Mouse (Mus musculus) left cerebral cortex, adult 2 months (tissue): Measurements from ENCODE around the gene Gm44579. TPM values are rescaled to one million over a fixed set of nuclear protein-coding genes. Genes with fewer than 3 reads are reported as not detected.

ENCODE experiments used
- DNase-seq, 2 experiments: peaks; one replicate each; pipeline ENCODE4 v3.0.0; 2021 to 2022; ENCODE audit warnings: low spot score in 2 of 2, mixed read lengths in 1 of 2; ENCODE audit errors: extremely low spot score in 1 of 2
- H3K27ac ChIP-seq: fragments of 200-600 bp; 2 replicates; pipeline ENCODE4 v1.8.1; 2022
- H3K4me3 ChIP-seq: fragments of 200-600 bp; 2 replicates; pipeline ENCODE4 v1.8.1; 2022
- CTCF ChIP-seq: fragments of 200-600 bp; IDR thresholded peaks from 2 replicates; pipeline ENCODE4 v1.8.1; 2022; ENCODE audit warnings: antibody characterized with exemption, mild to moderate bottlenecking, moderate library complexity
- intact Hi-C: fragments of 180-260 bp; cut with DNase I; formaldehyde crosslinking; loops from one replicate; pipeline ENCODE4 v1.15.1; 2025
- long read RNA-seq, 2 experiments: library from polyadenylated mRNA; stranded (forward); transcript quantifications; one replicate each; pipeline ENCODE4 v2.0.0; 2021; ENCODE audit warnings: borderline mapping rate in 2 of 2
- total RNA-seq, 2 experiments: library from RNA; stranded (reverse); gene quantifications; 2 replicates each; pipeline ENCODE4 v1.2.3; 2021

The Gm44579 gene
- under 1 TPM in 1 of 2 experiments, not detected in 1; 0.32 TPM for total RNA-seq
- long read RNA-seq, experiment 1, partial matches to known transcripts = 0 of 3 reads
- long read RNA-seq, experiment 1, other reads (novel, unspliced or antisense) = 3 of 3 reads
- long read RNA-seq, experiment 2 = 0 reads

GRCm38 (mm10) chr15:98220877-98221276 lies at the start of gene Gm44579, which contains the start of gene Olfr287:
Gene Gm44579, minus strand, starts transcription at chr15:98220977.
Gene Olfr287, minus strand, starts transcription at chr15:98221056.
- intact Hi-C loops = no loop called here
- DNase-seq = no peak
- Histone ChIP-seq H3K27ac (no peak within 1 kb of the TSS), H3K4me3 (no peak within 1 kb of the TSS)
- TF ChIP-seq CTCF = no peak

- no peak for TF ChIP-seq CTCF
- no peak overlapping the region for H3K27ac ChIP-seq
- intact Hi-C loops = no loop called here
- DNase-seq = no peak
- H3K4me3 ChIP-seq = no peak overlapping the region
Observed at GRCm38 (mm10) chr15:98257776-98258175, 37.0 kb upstream of the Gm44579 start.

- H3K27ac ChIP-seq = no peak within 1 kb of the TSS
- no peak for DNase-seq
- intact Hi-C loops = no loop called here
- no peak within 1 kb of the TSS for H3K4me3 ChIP-seq
- TF ChIP-seq CTCF = no peak
Observed at GRCm38 (mm10) chr15:98257193-98257592, 36.4 kb upstream of the Gm44579 start, which contains the start of gene H1fnt. Gene H1fnt, minus strand, starts transcription at chr15:98257293.

GRCm38 (mm10) chr15:98256271-98256670 lies 35.5 kb upstream of the Gm44579 start:
- H3K27ac ChIP-seq = no peak overlapping the region
- no peak for TF ChIP-seq CTCF
- intact Hi-C loops = no loop called here
- no peak overlapping the region for H3K4me3 ChIP-seq
- DNase-seq = no peak

- Histone ChIP-seq H3K4me3 (no peak overlapping the region), H3K27ac (no peak overlapping the region)
- DNase-seq = no peak
- no peak for TF ChIP-seq CTCF
- intact Hi-C loops = no loop called here
Observed at GRCm38 (mm10) chr15:98235442-98235841, 14.7 kb upstream of the Gm44579 start.

- H3K27ac ChIP-seq = no peak within 1 kb of the TSS
- no peak for TF ChIP-seq CTCF
- intact Hi-C loops = no loop called here
- no peak for DNase-seq
- H3K4me3 ChIP-seq = no peak within 1 kb of the TSS
Observed at GRCm38 (mm10) chr15:98234350-98234749, 13.6 kb upstream of the Gm44579 start, which contains the start of gene Olfr286. Gene Olfr286, minus strand, starts transcription at chr15:98234450.

GRCm38 (mm10) chr15:98226096-98226495 lies 5.3 kb upstream of the Gm44579 start:
- intact Hi-C loops = no loop called here
- no peak overlapping the region for H3K4me3 ChIP-seq
- no peak overlapping the region for H3K27ac ChIP-seq
- DNase-seq = no peak
- TF ChIP-seq CTCF = no peak

- intact Hi-C loops = no loop called here
- DNase-seq = no peak
- no peak for TF ChIP-seq CTCF
- Histone ChIP-seq H3K4me3 (no peak overlapping the region), H3K27ac (no peak overlapping the region)
Observed at GRCm38 (mm10) chr15:98225610-98226009, 4.8 kb upstream of the Gm44579 start.

- no peak overlapping the region for H3K27ac ChIP-seq
- intact Hi-C loops = no loop called here
- no peak for TF ChIP-seq CTCF
- DNase-seq = no peak
- H3K4me3 ChIP-seq = no peak overlapping the region
Observed at GRCm38 (mm10) chr15:98222377-98222776, 1.6 kb upstream of the Gm44579 start.

GRCm38 (mm10) chr15:98214130-98214529 lies 6.6 kb downstream of the Gm44579 start:
- TF ChIP-seq CTCF = no peak
- DNase-seq = no peak
- intact Hi-C loops = no loop called here
- no peak overlapping the region for H3K27ac ChIP-seq
- no peak overlapping the region for H3K4me3 ChIP-seq

GRCm38 (mm10) chr15:98213336-98213870 lies 7.4 kb downstream of the Gm44579 start:
- no peak for TF ChIP-seq CTCF
- intact Hi-C loops = no loop called here

GRCm38 (mm10) chr15:98209676-98210075 lies 11.1 kb downstream of the Gm44579 start:
- Histone ChIP-seq H3K27ac (no peak overlapping the region), H3K4me3 (no peak overlapping the region)
- no peak for TF ChIP-seq CTCF
- intact Hi-C loops = no loop called here
- DNase-seq = no peak

More at GRCm38 (mm10) chr15:98213336-98213870, 7.4 kb downstream of the Gm44579 start:
- Histone ChIP-seq H3K4me3 (no peak overlapping the region), H3K27ac (no peak overlapping the region)
- no peak for DNase-seq

GRCm38 (mm10) chr15:98195442-98195841 lies 25.3 kb downstream of the Gm44579 start, which contains the start of gene Olfr288:
Gene Olfr288, minus strand, starts transcription at chr15:98195542.
- DNase-seq = no peak
- Histone ChIP-seq H3K4me3 (no peak within 1 kb of the TSS), H3K27ac (no peak within 1 kb of the TSS)
- no peak for TF ChIP-seq CTCF
- intact Hi-C loops = no loop called here
